In genomic region chr3:128036538-128036937, GRCm38 (mm10) we compare ENCODE assay signal across 24 mouse cellular contexts.
"Had no signal": no experiment of that assay in that cellular context is flagged by ENCODE, and none has a peak within 500 bp of the region (broad histone marks: within the 10 kb centered on the region; RNA-seq: fewer than 3 reads in every experiment).

No protein-coding gene starts in this region.

- ATAC-seq: liver, embryonic 12.5 days; midbrain, embryonic 13.5 days; midbrain, embryonic 16.5 days had no signal

- DNase-seq: kidney, adult 18-20 months; kidney, postnatal 10 days; kidney, postnatal 36 days; layer of hippocampus, postnatal 36 days; liver; lung, adult 18-20 months; lung, postnatal 10 days; lung, postnatal 36 days; right cerebral cortex, adult 18-20 months; right cerebral cortex, postnatal 14 days; right cerebral cortex, postnatal 4 days; thymus, postnatal 25 days had no signal

- H3K4me1 ChIP-seq: liver, embryonic 12.5 days; liver, embryonic 15.5 days; megakaryocyte, embryonic 14.5 days had no signal

- H3K9me3 ChIP-seq: limb, embryonic 12.5 days; liver, embryonic 12.5 days; liver, embryonic 15.5 days; lung, embryonic 15.5 days; midbrain, embryonic 10.5 days; midbrain, embryonic 13.5 days; neural tube, embryonic 13.5 days; stomach, embryonic 15.5 days had no signal

- H3K27me3 ChIP-seq: limb, embryonic 12.5 days; liver, embryonic 12.5 days; liver, embryonic 15.5 days; lung, embryonic 15.5 days; megakaryocyte, embryonic 14.5 days; midbrain, embryonic 13.5 days; neural tube, embryonic 13.5 days; stomach, embryonic 15.5 days had no signal

- H3K4me2 ChIP-seq: limb, embryonic 12.5 days; liver, embryonic 12.5 days; liver, embryonic 15.5 days; lung, embryonic 15.5 days; midbrain, embryonic 13.5 days; neural tube, embryonic 13.5 days; stomach, embryonic 15.5 days had no signal

- H3K4me3 ChIP-seq: left cerebral cortex, adult 2 months; limb, embryonic 12.5 days; liver, embryonic 12.5 days; liver, embryonic 15.5 days; lung, embryonic 15.5 days; megakaryocyte, embryonic 14.5 days; midbrain, embryonic 10.5 days; midbrain, embryonic 13.5 days; myocyte; neural tube, embryonic 13.5 days; stomach, embryonic 15.5 days had no signal

- H3K27ac ChIP-seq: left cerebral cortex, adult 2 months; limb, embryonic 12.5 days; liver, embryonic 12.5 days; liver, embryonic 15.5 days; lung, embryonic 15.5 days; midbrain, embryonic 10.5 days; midbrain, embryonic 13.5 days; neural tube, embryonic 13.5 days; stomach, embryonic 15.5 days had no signal

- H3K9ac ChIP-seq: limb, embryonic 12.5 days; liver, embryonic 12.5 days; liver, embryonic 15.5 days; lung, embryonic 15.5 days; midbrain, embryonic 13.5 days; neural tube, embryonic 13.5 days; stomach, embryonic 15.5 days had no signal

- H3K36me3 ChIP-seq: limb, embryonic 12.5 days; liver, embryonic 12.5 days; liver, embryonic 15.5 days; lung, embryonic 15.5 days; midbrain, embryonic 10.5 days; midbrain, embryonic 13.5 days; neural tube, embryonic 13.5 days; stomach, embryonic 15.5 days had no signal
